Mouse (Mus musculus): ENCODE data around the gene Rflnb.

DNA sequence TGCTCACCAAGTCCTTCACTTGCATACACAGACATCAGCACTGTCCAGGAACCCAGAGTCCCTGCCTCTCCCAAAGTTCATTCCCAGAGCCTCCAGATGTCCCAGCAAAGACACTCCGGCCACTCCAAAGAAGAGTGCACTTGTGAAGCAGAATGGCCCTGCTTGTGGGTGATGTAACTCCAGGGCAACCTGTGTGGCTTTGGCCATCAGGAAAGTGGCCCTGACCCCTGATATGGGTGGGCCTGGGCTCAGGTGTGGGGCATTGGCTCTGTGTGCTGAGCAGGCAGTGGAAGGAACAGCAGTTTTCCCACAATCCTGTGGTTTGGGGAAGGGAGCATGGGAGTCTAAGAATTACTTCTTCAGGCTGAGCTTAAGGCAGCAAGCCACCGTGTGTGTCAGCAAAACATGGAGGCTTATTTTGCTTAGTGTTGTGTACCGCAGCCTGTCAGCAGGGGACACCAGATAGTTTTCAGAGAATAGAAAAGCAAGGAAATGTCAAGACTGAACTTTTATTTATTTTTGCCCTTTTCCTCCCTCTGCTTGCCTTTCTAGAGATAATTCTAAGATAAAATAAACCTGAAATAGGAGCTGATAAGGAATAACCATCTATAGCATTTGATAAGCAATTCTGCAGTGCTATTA lies 26.2 kb downstream of the Rflnb start:
- TF ChIP-seq CTCF (IDR thresholded peaks at IDR 0.05) (peak; percentile 65), POLR2A (IDR thresholded peaks at IDR 0.05; ENCODE audit: insufficient read depth, low read depth, low read length) (no peak)
